ENCODE assay signal across 8 mouse cellular contexts in genomic region chr8:119960531-119961104, GRCm38 (mm10). TPM values are rescaled to one million over a fixed set of nuclear protein-coding genes. Genes with fewer than 3 reads are reported as not detected.
DNase-seq lines count a peak whose midpoint lies in the region; ATAC-seq and TF ChIP-seq lines count a peak whose summit lies in the region.

No protein-coding gene starts in this region.

- H3K9ac ChIP-seq in midbrain, embryonic 12.5 days (replicated peaks) = no peak overlapping the region
- H3K9ac ChIP-seq in midbrain, embryonic 11.5 days (ENCODE audit: low read length) = no peak overlapping the region
- no peak overlapping the region for H3K9ac ChIP-seq in embryonic facial prominence, embryonic 14.5 days (ENCODE audit: low read depth, low read length)
- H3K9ac ChIP-seq in heart, embryonic 16.5 days (ENCODE audit: low read length) = no peak overlapping the region
- no peak overlapping the region for H3K9ac ChIP-seq in limb, embryonic 12.5 days (replicated peaks)
- H3K9ac ChIP-seq in stomach, embryonic 14.5 days (replicated peaks; ENCODE audit: low read depth, low read length) = no peak overlapping the region

- H3K4me2 ChIP-seq in midbrain, embryonic 12.5 days (replicated peaks) = no peak overlapping the region
- H3K4me2 ChIP-seq in midbrain, embryonic 11.5 days = no peak overlapping the region
- no peak overlapping the region for H3K4me2 ChIP-seq in embryonic facial prominence, embryonic 14.5 days (ENCODE audit: low read depth, low read length)
- no peak overlapping the region for H3K4me2 ChIP-seq in heart, embryonic 16.5 days (ENCODE audit: low read depth, low read length)
- H3K4me2 ChIP-seq in limb, embryonic 12.5 days = no peak overlapping the region
- no peak overlapping the region for H3K4me2 ChIP-seq in stomach, embryonic 14.5 days (replicated peaks; ENCODE audit: low read depth, low read length)

- TF ChIP-seq POLR2A in kidney, adult 2 months (IDR thresholded peaks at IDR 0.05; ENCODE audit: low read depth, low read length) = no peak

- WGBS in midbrain, embryonic 12.5 days = 60% methylated on average over 5 of the region's 5 CpGs
- WGBS in midbrain, embryonic 11.5 days = 65% methylated on average over 5 of the region's 5 CpGs
- 43% methylated on average over 5 of the region's 5 CpGs for WGBS in embryonic facial prominence, embryonic 14.5 days
- WGBS in heart, embryonic 16.5 days = 41% methylated on average over 5 of the region's 5 CpGs
- 65% methylated on average over 5 of the region's 5 CpGs for WGBS in limb, embryonic 12.5 days
- WGBS in stomach, embryonic 14.5 days = 60% methylated on average over 5 of the region's 5 CpGs
- 74% methylated on average over 5 of the region's 5 CpGs for WGBS in kidney, adult 2 months

- TF ChIP-seq CTCF in kidney, adult 2 months (conservative IDR thresholded peaks at IDR 0.05; ENCODE audit: insufficient read depth, insufficient read length, low read depth, low read length) = no peak

- no peaks in the 10 kb centered on the region for H3K4me1 ChIP-seq in midbrain, embryonic 12.5 days
- no peaks in the 10 kb centered on the region for H3K4me1 ChIP-seq in midbrain, embryonic 11.5 days (ENCODE audit: control insufficient read depth, insufficient read depth, low read length)
- no peaks in the 10 kb centered on the region for H3K4me1 ChIP-seq in embryonic facial prominence, embryonic 14.5 days (ENCODE audit: control insufficient read depth, insufficient read depth, low read length)
- peaks cover 4% of the 10 kb centered on the region; the same call in 1 of the 2 replicates for H3K4me1 ChIP-seq in heart, embryonic 16.5 days (ENCODE audit: control insufficient read depth, insufficient read depth, low read length)
- peaks cover 25% of the 10 kb centered on the region for H3K4me1 ChIP-seq in limb, embryonic 12.5 days (replicated peaks)
- no peaks in the 10 kb centered on the region for H3K4me1 ChIP-seq in stomach, embryonic 14.5 days (ENCODE audit: control insufficient read depth, insufficient read depth, low read length)
- no peaks in the 10 kb centered on the region; the same call in 1 of the 2 replicates for H3K4me1 ChIP-seq in kidney, adult 2 months (ENCODE audit: control insufficient read depth, insufficient read depth, low read length)

- H3K9me3 ChIP-seq in midbrain, embryonic 12.5 days = no peaks in the 10 kb centered on the region
- H3K9me3 ChIP-seq in midbrain, embryonic 11.5 days (ENCODE audit: control insufficient read depth, low read length) = no peaks in the 10 kb centered on the region
- no peaks in the 10 kb centered on the region for H3K9me3 ChIP-seq in embryonic facial prominence, embryonic 14.5 days (ENCODE audit: control insufficient read depth, low read length)
- no peaks in the 10 kb centered on the region for H3K9me3 ChIP-seq in heart, embryonic 16.5 days (replicated peaks; ENCODE audit: control insufficient read depth, low read length)
- no peaks in the 10 kb centered on the region for H3K9me3 ChIP-seq in limb, embryonic 12.5 days
- H3K9me3 ChIP-seq in stomach, embryonic 14.5 days (ENCODE audit: control insufficient read depth, low read depth, low read length) = no peaks in the 10 kb centered on the region

- ATAC-seq in midbrain, embryonic 12.5 days (ENCODE audit: low FRiP score, low read depth) = 0 out of 2 replicates have a peak, but pooled peaks have one; percentile 19
- ATAC-seq in midbrain, embryonic 11.5 days (ENCODE audit: low FRiP score) = no peak
- ATAC-seq in embryonic facial prominence, embryonic 14.5 days (ENCODE audit: low read depth) = peak; percentile 62; the same call in 1 of the 2 replicates
- ATAC-seq in heart, embryonic 16.5 days (replicated peaks; ENCODE audit: extremely low read depth, insufficient read depth, low FRiP score) = peak; percentile 56
- no peak for ATAC-seq in limb, embryonic 12.5 days (ENCODE audit: insufficient number of reproducible peaks, insufficient read depth, low FRiP score, low TSS enrichment, low read depth)
- no peak for ATAC-seq in stomach, embryonic 14.5 days (ENCODE audit: insufficient number of reproducible peaks, insufficient read depth, low FRiP score, low read depth)

- no peak overlapping the region for H3K4me3 ChIP-seq in midbrain, embryonic 12.5 days
- no peak overlapping the region for H3K4me3 ChIP-seq in midbrain, embryonic 11.5 days (ENCODE audit: low read depth, low read length)
- no peak overlapping the region for H3K4me3 ChIP-seq in embryonic facial prominence, embryonic 14.5 days (ENCODE audit: low read depth, low read length)
- no peak overlapping the region for H3K4me3 ChIP-seq in heart, embryonic 16.5 days (ENCODE audit: low read length)
- no peak overlapping the region for H3K4me3 ChIP-seq in limb, embryonic 12.5 days (replicated peaks)
- H3K4me3 ChIP-seq in stomach, embryonic 14.5 days (ENCODE audit: low read depth, low read length) = no peak overlapping the region
- H3K4me3 ChIP-seq in kidney, adult 2 months (ENCODE audit: insufficient read depth, low read depth, low read length) = no peak overlapping the region

- no peak for DNase-seq in midbrain, embryonic 11.5 days (ENCODE audit: low spot score, missing footprints)
- peak; percentile 51 for DNase-seq in embryonic facial prominence, embryonic 14.5 days (ENCODE audit: low spot score)
- DNase-seq in kidney, adult 2 months = no peak
- no peak for DNase-seq in B cell, adult 2 months

- H3K27ac ChIP-seq in midbrain, embryonic 12.5 days (replicated peaks) = peak overlapping the region; percentile 30; the same call in 1 of the 2 replicates
- no peak overlapping the region for H3K27ac ChIP-seq in midbrain, embryonic 11.5 days (ENCODE audit: low read depth, low read length)
- no peak overlapping the region for H3K27ac ChIP-seq in embryonic facial prominence, embryonic 14.5 days (replicated peaks; ENCODE audit: low read depth, low read length)
- H3K27ac ChIP-seq in heart, embryonic 16.5 days (ENCODE audit: low read length) = peak overlapping the region; percentile 29; the same call in 1 of the 2 replicates
- H3K27ac ChIP-seq in limb, embryonic 12.5 days = 0 out of 2 replicates have a peak overlapping the region, but pooled peaks have one; percentile 41
- H3K27ac ChIP-seq in stomach, embryonic 14.5 days (ENCODE audit: low read length) = 0 out of 2 replicates have a peak overlapping the region, but pooled peaks have one; percentile 15
- no peak overlapping the region for H3K27ac ChIP-seq in kidney, adult 2 months (ENCODE audit: insufficient read depth, low read depth, low read length)

- peaks cover 29% of the 10 kb centered on the region for H3K36me3 ChIP-seq in midbrain, embryonic 12.5 days
- peaks cover 17% of the 10 kb centered on the region for H3K36me3 ChIP-seq in midbrain, embryonic 11.5 days (ENCODE audit: control insufficient read depth, insufficient read depth, low read length)
- peaks cover 27% of the 10 kb centered on the region for H3K36me3 ChIP-seq in embryonic facial prominence, embryonic 14.5 days (ENCODE audit: control insufficient read depth, insufficient read depth, low read length)
- H3K36me3 ChIP-seq in heart, embryonic 16.5 days (ENCODE audit: control insufficient read depth, insufficient read depth) = peaks cover 18% of the 10 kb centered on the region
- H3K36me3 ChIP-seq in limb, embryonic 12.5 days = peaks cover 28% of the 10 kb centered on the region
- peaks cover 24% of the 10 kb centered on the region for H3K36me3 ChIP-seq in stomach, embryonic 14.5 days (ENCODE audit: control insufficient read depth, insufficient read depth, low read length)
- peaks cover 4% of the 10 kb centered on the region; the same call in 1 of the 2 replicates for H3K36me3 ChIP-seq in kidney, adult 2 months (ENCODE audit: control insufficient read depth, insufficient read depth, low read length)

- H3K27me3 ChIP-seq in midbrain, embryonic 12.5 days = no peaks in the 10 kb centered on the region
- H3K27me3 ChIP-seq in midbrain, embryonic 11.5 days (ENCODE audit: control insufficient read depth, insufficient read depth, low read length) = no peaks in the 10 kb centered on the region
- no peaks in the 10 kb centered on the region for H3K27me3 ChIP-seq in embryonic facial prominence, embryonic 14.5 days (replicated peaks; ENCODE audit: control insufficient read depth, insufficient read depth, low read length)
- no peaks in the 10 kb centered on the region for H3K27me3 ChIP-seq in heart, embryonic 16.5 days (ENCODE audit: control insufficient read depth, insufficient read depth, low read length)
- no peaks in the 10 kb centered on the region for H3K27me3 ChIP-seq in limb, embryonic 12.5 days
- H3K27me3 ChIP-seq in stomach, embryonic 14.5 days (ENCODE audit: control insufficient read depth, insufficient read depth, low read length) = no peaks in the 10 kb centered on the region
- H3K27me3 ChIP-seq in kidney, adult 2 months (replicated peaks; ENCODE audit: control insufficient read depth, insufficient read depth, low read length) = no peaks in the 10 kb centered on the region

RNA-seq across cellular contexts. Expression of gene Crispld2, which starts 31.6 kb away (rescaled TPM):
- polyA plus RNA-seq in midbrain, embryonic 12.5 days (2016; fragmentation: Nextera tagmentation; extraction: Ambion mirVana) = 3.7 and 5.7 TPM in 2 replicates
- 2.3 and 2.9 TPM in 2 replicates for polyA plus RNA-seq in midbrain, embryonic 11.5 days (2014; fragmentation: Nextera tagmentation; extraction: Ambion mirVana)
- polyA plus RNA-seq in embryonic facial prominence, embryonic 14.5 days (2014; fragmentation: Nextera tagmentation; extraction: Ambion mirVana) = 4.9 and 5.6 TPM in 2 replicates
- polyA plus RNA-seq in heart, embryonic 16.5 days (2015; fragmentation: Nextera tagmentation; extraction: Ambion mirVana) = 2.4 and 3.6 TPM in 2 replicates
- 7.4 and 8.5 TPM in 2 replicates for polyA plus RNA-seq in limb, embryonic 12.5 days (2016; fragmentation: Nextera tagmentation; extraction: Ambion mirVana)
- polyA plus RNA-seq in stomach, embryonic 14.5 days (2014; fragmentation: Nextera tagmentation; extraction: Ambion mirVana) = 28.0 and 29.1 TPM in 2 replicates
- polyA plus RNA-seq in kidney, adult 2 months (2012; rRNA removed) = 16.7 and 19.7 TPM in 2 replicates

RNA-seq across cellular contexts. Expression of gene Gm20388, which starts 50.0 kb away (rescaled TPM):
- 1.2 TPM in 1 of 2 replicates, not detected in the other for polyA plus RNA-seq in midbrain, embryonic 12.5 days (2016; fragmentation: Nextera tagmentation; extraction: Ambion mirVana)
- polyA plus RNA-seq in midbrain, embryonic 11.5 days (2014; fragmentation: Nextera tagmentation; extraction: Ambion mirVana) = 3.0 TPM in 1 of 2 replicates, not detected in the other
- polyA plus RNA-seq in embryonic facial prominence, embryonic 14.5 days (2014; fragmentation: Nextera tagmentation; extraction: Ambion mirVana) = 1.5 TPM in 1 of 2 replicates, not detected in the other
- polyA plus RNA-seq in heart, embryonic 16.5 days (2015; fragmentation: Nextera tagmentation; extraction: Ambion mirVana) = 4.5 and 7.6 TPM in 2 replicates
- not detected in 2 replicates for polyA plus RNA-seq in limb, embryonic 12.5 days (2016; fragmentation: Nextera tagmentation; extraction: Ambion mirVana)
- 6.2 and 11.4 TPM in 2 replicates for polyA plus RNA-seq in stomach, embryonic 14.5 days (2014; fragmentation: Nextera tagmentation; extraction: Ambion mirVana)
- 49.7 and 53.6 TPM in 2 replicates for polyA plus RNA-seq in kidney, adult 2 months (2012; rRNA removed)

RNA-seq across cellular contexts. Expression of gene Usp10, which starts 50.5 kb away (rescaled TPM):
- 147 and 149 TPM in 2 replicates for polyA plus RNA-seq in midbrain, embryonic 12.5 days (2016; fragmentation: Nextera tagmentation; extraction: Ambion mirVana)
- 150 and 152 TPM in 2 replicates for polyA plus RNA-seq in midbrain, embryonic 11.5 days (2014; fragmentation: Nextera tagmentation; extraction: Ambion mirVana)
- polyA plus RNA-seq in embryonic facial prominence, embryonic 14.5 days (2014; fragmentation: Nextera tagmentation; extraction: Ambion mirVana) = 90.5 and 93.0 TPM in 2 replicates
- 90.7 and 101 TPM in 2 replicates for polyA plus RNA-seq in heart, embryonic 16.5 days (2015; fragmentation: Nextera tagmentation; extraction: Ambion mirVana)
- polyA plus RNA-seq in limb, embryonic 12.5 days (2016; fragmentation: Nextera tagmentation; extraction: Ambion mirVana) = 153 and 168 TPM in 2 replicates
- polyA plus RNA-seq in stomach, embryonic 14.5 days (2014; fragmentation: Nextera tagmentation; extraction: Ambion mirVana) = 110 and 114 TPM in 2 replicates
- 121 and 135 TPM in 2 replicates for polyA plus RNA-seq in kidney, adult 2 months (2012; rRNA removed)

Comparison
In these comparisons a context has a peak if more than half of its experiments do, and no peak if none do; other contexts are left out.
1. ATAC-seq: peak in midbrain, embryonic 12.5 days (single experiment), embryonic facial prominence, embryonic 14.5 days (single experiment) and heart, embryonic 16.5 days (single experiment); none in midbrain, embryonic 11.5 days (single experiment), limb, embryonic 12.5 days (single experiment) and stomach, embryonic 14.5 days (single experiment).
2. H3K27ac ChIP-seq: peak in midbrain, embryonic 12.5 days (single experiment), heart, embryonic 16.5 days (single experiment), limb, embryonic 12.5 days (single experiment) and stomach, embryonic 14.5 days (single experiment); none in midbrain, embryonic 11.5 days (single experiment), embryonic facial prominence, embryonic 14.5 days (single experiment) and kidney, adult 2 months (single experiment).